Mouse (Mus musculus): ENCODE measurements around the gene Coq2.

Gene Coq2

GRCm38 (mm10) chr5:100658460-100658859 lies 16.5 kb downstream of the Coq2 start:
- no peak for DNase-seq (ENCODE audit: low spot score)

- no peak for DNase-seq (ENCODE audit: low spot score)
Observed at GRCm38 (mm10) chr5:100656352-100656751, 18.6 kb downstream of the Coq2 start.

- no peak for DNase-seq (ENCODE audit: low spot score)
Observed at GRCm38 (mm10) chr5:100652327-100652726, 22.6 kb downstream of the Coq2 start.

GRCm38 (mm10) chr5:100651486-100651885 lies 23.5 kb downstream of the Coq2 start:
- no peak for DNase-seq (ENCODE audit: low spot score)

- no peak for DNase-seq (ENCODE audit: low spot score)
Observed at GRCm38 (mm10) chr5:100650969-100651368, 24.0 kb downstream of the Coq2 start.

- DNase-seq (ENCODE audit: low spot score) = no peak
Observed at GRCm38 (mm10) chr5:100648546-100648945, 26.4 kb downstream of the Coq2 start.

GRCm38 (mm10) chr5:100648046-100648445 lies 26.9 kb downstream of the Coq2 start:
- DNase-seq (ENCODE audit: low spot score) = no peak

GRCm38 (mm10) chr5:100646558-100646957 lies 28.4 kb downstream of the Coq2 start:
- DNase-seq (ENCODE audit: low spot score) = no peak

- no peak for DNase-seq (ENCODE audit: low spot score)
Observed at GRCm38 (mm10) chr5:100643991-100644535, 30.9 kb downstream of the Coq2 start.

- DNase-seq (ENCODE audit: low spot score) = peak; percentile 56
Observed at GRCm38 (mm10) chr5:100643253-100643990, 31.5 kb downstream of the Coq2 start.

GRCm38 (mm10) chr5:100642316-100642715 lies 32.6 kb downstream of the Coq2 start:
- no peak for DNase-seq (ENCODE audit: low spot score)

- DNase-seq (ENCODE audit: low spot score) = no peak
Observed at GRCm38 (mm10) chr5:100638483-100638882, 36.5 kb downstream of the Coq2 start.

- DNase-seq (ENCODE audit: low spot score) = peak; percentile 64
Observed at GRCm38 (mm10) chr5:100636794-100637544, 38.0 kb downstream of the Coq2 start.

- DNase-seq (ENCODE audit: low spot score) = no peak
Observed at GRCm38 (mm10) chr5:100635908-100636307, 39.0 kb downstream of the Coq2 start.

GRCm38 (mm10) chr5:100634885-100635478 lies 40.0 kb downstream of the Coq2 start:
- DNase-seq (ENCODE audit: low spot score) = no peak

- DNase-seq (ENCODE audit: low spot score) = no peak
Observed at GRCm38 (mm10) chr5:100632540-100633129, 42.3 kb downstream of the Coq2 start.

- no peak for DNase-seq (ENCODE audit: low spot score)
Observed at GRCm38 (mm10) chr5:100628807-100629206, 46.1 kb downstream of the Coq2 start.

GRCm38 (mm10) chr5:100626526-100626925 lies 48.4 kb downstream of the Coq2 start:
- no peak for DNase-seq (ENCODE audit: low spot score)

GRCm38 (mm10) chr5:100624743-100625360 lies 50.1 kb downstream of the Coq2 start:
- no peak for DNase-seq (ENCODE audit: low spot score)

- peak; percentile 21 for DNase-seq (ENCODE audit: low spot score)
Observed at GRCm38 (mm10) chr5:100622509-100623163, 52.3 kb downstream of the Coq2 start.

- peak; percentile 10 for DNase-seq (ENCODE audit: low spot score)
Observed at GRCm38 (mm10) chr5:100621876-100622508, 52.9 kb downstream of the Coq2 start.

Measured in testis, postnatal 10 days (tissue).